Mouse (Mus musculus) c-Kit-positive CD71-positive TER-119-negative erythroid progenitor cells, embryonic 14.5 days (primary cell): ENCODE measurements around the gene Arhgap6.

Experiments used
- DNase-seq: peaks from one replicate; pipeline ENCODE4 v3.0.0-alpha.2; 2013; ENCODE audit warnings: low read depth

Arhgap6 gene

GRCm38 (mm10) chrX:169112662-169113061, 317.8 kb downstream of the Arhgap6 start:
- DNase-seq, result no peak

DNA sequence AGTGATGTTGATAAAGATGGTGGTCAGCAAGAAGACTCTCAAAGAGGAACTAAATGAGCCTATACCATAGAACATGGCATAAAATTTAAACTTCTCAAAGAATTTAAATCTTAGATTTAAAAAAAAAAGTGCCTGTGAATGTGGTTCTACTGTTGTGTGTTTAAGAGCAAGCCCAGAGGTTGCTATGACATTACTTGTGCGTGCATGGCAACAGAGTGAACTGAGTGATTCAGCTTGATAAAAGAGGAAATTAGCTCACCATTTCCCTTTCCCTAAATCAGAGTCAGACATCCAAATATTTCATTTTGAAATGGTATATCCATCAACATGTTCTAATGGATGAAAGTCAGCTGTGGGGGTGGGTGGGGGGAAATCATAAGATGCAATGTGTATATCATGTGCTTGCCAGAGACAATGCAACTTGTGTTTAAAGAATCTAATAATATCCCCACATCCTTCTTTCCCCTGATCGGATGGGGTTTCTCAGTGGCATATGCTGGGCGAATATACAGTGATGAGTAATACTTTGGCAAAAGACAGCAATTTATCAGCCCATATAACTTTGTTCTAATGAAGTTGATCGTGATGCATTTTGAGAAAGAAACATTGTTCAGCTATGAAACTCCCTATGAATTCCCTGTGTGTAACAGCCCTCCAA, 328.3 kb downstream of the Arhgap6 start:
- no peak for DNase-seq

DNA sequence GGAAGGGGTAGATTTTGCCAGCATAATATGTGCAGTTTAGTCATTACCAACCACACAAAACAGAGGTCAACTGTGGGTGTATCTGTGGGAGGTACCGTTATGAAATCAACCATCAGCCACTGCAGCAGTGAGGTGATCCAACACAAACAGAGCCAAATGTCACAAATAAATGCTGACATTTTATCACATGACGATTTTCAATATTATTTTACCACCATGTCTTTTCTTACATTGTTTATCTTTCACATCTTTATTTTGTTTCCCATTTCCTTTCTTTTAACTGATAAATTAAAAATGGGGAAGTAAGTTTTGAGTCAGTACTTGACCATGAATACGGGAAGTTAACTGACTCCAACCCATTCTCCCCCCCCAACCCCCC, 328.9 kb downstream of the Arhgap6 start:
- no peak for DNase-seq

DNA sequence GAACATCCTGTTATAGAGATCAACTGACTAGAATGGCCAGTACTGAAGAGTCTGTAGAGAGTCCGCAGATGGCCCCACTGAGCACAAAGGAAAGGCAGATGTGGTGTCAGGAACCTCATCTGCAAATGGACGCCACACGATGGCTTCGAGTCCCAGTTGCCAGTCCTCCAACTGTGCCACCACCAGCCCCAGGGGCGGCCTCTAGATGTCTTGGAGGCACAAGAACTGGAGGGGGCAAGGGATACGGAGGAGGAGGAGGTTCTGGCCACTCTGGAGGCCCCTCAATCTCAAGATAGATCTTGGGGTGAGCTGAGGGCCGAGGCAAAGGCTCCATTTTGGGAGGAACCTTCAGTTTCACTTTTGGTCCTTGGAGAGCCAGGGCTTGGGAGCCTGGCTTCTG, 344.9 kb downstream of the Arhgap6 start:
- DNase-seq, result no peak

- no peak for DNase-seq
Measured at GRCm38 (mm10) chrX:169140467-169140866, 345.6 kb downstream of the Arhgap6 start.

- DNase-seq, result no peak
Measured at GRCm38 (mm10) chrX:169153805-169154204, 358.9 kb downstream of the Arhgap6 start.

DNA sequence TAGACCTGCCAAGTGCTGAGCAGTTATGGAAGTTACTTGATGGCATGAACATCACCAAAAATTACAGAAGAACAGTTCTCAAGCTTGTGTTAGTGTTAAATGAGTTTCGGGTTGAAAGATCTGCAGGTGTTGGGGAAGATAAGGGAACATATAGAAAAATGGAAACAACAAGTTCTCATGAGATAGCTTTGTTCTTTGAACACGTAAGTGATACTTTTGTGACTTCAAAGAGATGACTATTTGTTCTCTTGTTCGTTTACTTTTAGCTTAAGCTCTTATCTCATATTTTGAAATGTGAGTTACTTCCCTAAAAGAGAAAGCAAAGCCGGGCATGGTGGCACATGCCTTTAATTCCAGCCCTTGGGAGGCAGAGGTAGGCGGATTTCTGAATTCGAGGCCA, 363.5 kb downstream of the Arhgap6 start:
- DNase-seq, result peak; percentile 49

GRCm38 (mm10) chrX:169170981-169171380, 376.1 kb downstream of the Arhgap6 start:
- no peak for DNase-seq

GRCm38 (mm10) chrX:169173796-169174195, 378.9 kb downstream of the Arhgap6 start:
- DNase-seq, result no peak

DNA sequence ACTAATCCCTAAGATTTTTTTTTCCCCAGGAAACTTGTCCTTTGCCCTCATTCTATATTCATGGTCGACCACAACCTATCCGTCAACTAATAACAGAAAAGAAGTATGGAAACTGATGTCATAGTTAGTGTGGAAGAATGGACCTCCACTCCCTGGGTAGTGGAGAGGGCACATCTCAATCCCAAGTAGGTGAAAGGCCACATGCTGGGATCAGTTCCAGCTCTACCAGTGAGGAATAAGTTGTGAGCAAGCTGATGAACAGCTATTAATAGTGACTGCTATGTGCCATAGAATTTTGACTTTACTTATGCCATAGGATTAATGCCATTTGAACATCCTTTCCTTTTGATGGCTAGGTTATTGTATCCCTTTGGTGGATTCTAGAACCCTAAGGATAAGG, 383.7 kb downstream of the Arhgap6 start:
- no peak for DNase-seq

DNA sequence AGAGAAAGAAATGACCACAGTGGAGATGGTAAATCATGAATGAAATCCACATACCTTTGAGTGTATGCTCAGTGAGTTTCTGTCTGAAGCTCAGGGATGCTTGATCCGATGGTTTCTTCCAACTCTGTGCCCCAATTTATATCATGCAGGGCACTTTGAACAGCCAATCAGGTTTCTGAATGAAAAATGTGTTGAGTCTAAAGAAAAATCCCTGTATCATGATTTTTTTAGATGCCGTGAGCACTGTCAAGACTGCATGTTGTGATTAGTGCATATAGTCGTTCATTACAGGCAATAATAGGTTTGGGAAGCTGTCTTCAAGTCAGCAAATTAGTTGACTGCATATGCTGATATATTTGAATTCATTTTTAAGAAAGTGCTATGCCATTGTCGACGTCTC, 392.2 kb downstream of the Arhgap6 start, which contains the start of gene Amelx:
Gene Amelx, minus strand, starts transcription at position 101 of the 400 bp plus-strand sequence.
- DNase-seq, result no peak

GRCm38 (mm10) chrX:169210019-169210418, 415.1 kb downstream of the Arhgap6 start:
- no peak for DNase-seq

DNA sequence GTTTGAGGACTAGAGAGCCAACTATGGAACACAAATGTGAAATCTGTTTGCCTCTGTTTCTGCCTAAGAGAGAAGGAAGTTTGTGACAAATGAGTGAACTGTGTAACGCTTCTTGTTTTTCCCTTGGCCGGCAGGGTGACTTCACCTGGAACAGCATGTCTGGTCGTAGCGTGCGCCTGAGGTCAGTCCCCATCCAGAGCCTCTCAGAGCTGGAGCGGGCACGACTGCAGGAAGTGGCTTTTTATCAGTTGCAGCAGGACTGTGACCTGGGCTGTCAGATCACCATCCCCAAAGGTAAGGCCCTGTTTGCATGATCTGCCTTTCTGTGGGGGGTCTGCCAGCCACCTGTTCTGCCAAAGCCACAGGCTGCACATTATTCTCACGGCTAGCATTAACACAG, 425.2 kb downstream of the Arhgap6 start:
- DNase-seq, result no peak

- DNase-seq, result no peak
Measured at GRCm38 (mm10) chrX:169222357-169223062, 427.6 kb downstream of the Arhgap6 start.

DNA sequence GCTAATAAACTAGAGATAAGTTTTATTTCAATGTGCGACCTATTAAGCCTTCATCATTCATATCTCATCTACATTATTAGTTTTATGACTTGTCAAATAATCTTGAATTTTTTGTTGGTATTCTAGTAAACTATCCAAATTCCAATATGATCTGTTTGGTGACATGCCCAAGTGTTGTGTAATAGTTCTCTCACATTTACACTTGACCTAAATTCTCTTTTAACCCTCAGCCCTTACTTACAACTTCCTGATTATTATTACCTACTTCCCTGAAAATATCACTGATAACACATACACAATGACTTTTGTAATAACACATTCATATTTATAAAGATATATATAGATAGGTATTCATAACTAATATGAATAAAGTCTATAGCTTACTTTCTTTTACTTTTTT, 461.0 kb downstream of the Arhgap6 start:
- no peak for DNase-seq

- no peak for DNase-seq
Measured at GRCm38 (mm10) chrX:169256741-169257140, 461.8 kb downstream of the Arhgap6 start.

GRCm38 (mm10) chrX:169261034-169261433, 466.1 kb downstream of the Arhgap6 start:
- no peak for DNase-seq

- no peak for DNase-seq
Measured at GRCm38 (mm10) chrX:169262212-169262611, 467.3 kb downstream of the Arhgap6 start.

- DNase-seq, result no peak
Measured at GRCm38 (mm10) chrX:169263433-169264172, 468.7 kb downstream of the Arhgap6 start.

DNA sequence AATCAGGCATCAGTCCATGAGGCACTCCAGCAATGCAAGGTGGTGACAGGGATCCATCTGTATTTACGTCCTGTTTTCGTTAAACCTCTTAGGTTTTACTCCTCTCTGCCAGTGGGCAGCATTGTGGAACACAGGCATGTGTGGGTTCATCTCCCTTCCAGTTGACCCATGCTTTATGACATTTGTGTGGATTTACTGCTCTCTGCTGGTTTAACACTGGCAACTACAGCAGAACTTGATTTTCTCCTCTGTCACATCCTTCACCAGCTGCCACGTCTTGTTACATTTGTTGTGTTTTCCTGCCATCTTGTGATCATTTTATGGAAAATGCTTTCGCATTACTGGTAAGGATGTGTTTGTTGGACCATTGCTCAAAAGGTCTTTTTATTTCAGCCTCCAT, 504.7 kb downstream of the Arhgap6 start:
- DNase-seq, result no peak

DNA sequence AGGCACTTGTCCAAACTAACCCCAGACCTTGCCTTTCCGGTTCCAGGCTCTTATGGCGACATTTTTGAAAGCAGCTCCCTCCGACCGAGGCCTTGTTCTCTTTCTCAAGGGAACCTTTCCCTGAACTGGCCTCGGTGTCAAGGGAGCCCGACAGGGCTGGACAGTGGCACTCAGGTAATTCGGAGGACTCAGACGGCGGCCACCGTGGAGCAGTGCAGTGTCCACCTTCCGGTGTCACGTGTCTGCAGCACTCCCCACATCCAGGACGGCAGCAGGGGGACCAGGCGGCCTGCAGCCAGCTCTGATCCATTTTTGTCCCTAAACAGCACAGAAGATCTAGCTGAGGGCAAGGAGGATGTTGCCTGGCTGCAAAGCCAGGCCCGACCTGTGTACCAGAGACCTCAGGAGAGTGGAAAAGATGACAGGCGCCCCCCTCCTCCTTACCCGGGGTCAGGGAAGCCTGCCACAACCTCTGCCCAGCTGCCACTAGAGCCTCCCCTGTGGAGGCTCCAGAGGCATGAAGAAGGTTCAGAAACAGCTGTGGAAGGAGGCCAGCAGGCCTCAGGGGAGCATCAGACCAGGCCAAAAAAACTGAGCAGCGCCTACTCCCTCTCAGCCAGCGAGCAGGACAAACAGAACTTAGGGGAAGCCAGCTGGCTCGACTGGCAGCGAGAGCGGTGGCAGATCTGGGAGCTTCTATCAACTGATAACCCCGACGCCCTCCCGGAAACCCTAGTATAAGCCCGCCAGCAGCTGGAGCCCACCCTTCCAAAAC, 507.6 kb downstream of the Arhgap6 start:
- DNase-seq, result no peak

GRCm38 (mm10) chrX:169303945-169304344, 509.0 kb downstream of the Arhgap6 start:
- DNase-seq, result no peak
